Mouse (Mus musculus): ENCODE data around the gene Corin. TPM values are rescaled to one million over a fixed set of nuclear protein-coding genes. Genes with fewer than 3 reads are reported as not detected.

Corin gene
- polyA plus RNA-seq, 1 experiment: 2.3 TPM

GRCm38 (mm10) chr5:72496756-72497155 is 7.5 kb downstream of the Corin start:
- DNase-seq: no peak
- no peaks in the 10 kb centered on the region for H3K4me1 ChIP-seq (ENCODE audit: control insufficient read depth, insufficient read depth, low read length)
- H3K27me3 ChIP-seq (ENCODE audit: control insufficient read depth, insufficient read depth, low read length): no peaks in the 10 kb centered on the region
- TF ChIP-seq CTCF (IDR thresholded peaks at IDR 0.05; ENCODE audit: borderline replicate concordance, insufficient read depth, low read depth, low read length) (no peak), POLR2A (IDR thresholded peaks at IDR 0.05; ENCODE audit: borderline replicate concordance, insufficient read depth, low read length) (no peak)
- H3K27ac ChIP-seq (ENCODE audit: insufficient read depth, low read length): no peak overlapping the region
- 54% methylated on average over 4 of the region's 4 CpGs for WGBS
- H3K4me3 ChIP-seq (replicated peaks; ENCODE audit: insufficient read depth, low read depth, low read length): no peak overlapping the region

GRCm38 (mm10) chr5:72493906-72494305 is 10.4 kb downstream of the Corin start:
- WGBS: 54% methylated on average over 7 of the region's 7 CpGs
- Histone ChIP-seq H3K4me1 (ENCODE audit: control insufficient read depth, insufficient read depth, low read length) (no peaks in the 10 kb centered on the region), H3K4me3 (replicated peaks; ENCODE audit: insufficient read depth, low read depth, low read length) (no peak overlapping the region), H3K27me3 (ENCODE audit: control insufficient read depth, insufficient read depth, low read length) (no peaks in the 10 kb centered on the region), H3K27ac (ENCODE audit: insufficient read depth, low read length) (no peak overlapping the region)
- no peak for DNase-seq
- no peak for TF ChIP-seq CTCF (IDR thresholded peaks at IDR 0.05; ENCODE audit: borderline replicate concordance, insufficient read depth, low read depth, low read length)
- TF ChIP-seq POLR2A (IDR thresholded peaks at IDR 0.05; ENCODE audit: borderline replicate concordance, insufficient read depth, low read length): no peak

DNA sequence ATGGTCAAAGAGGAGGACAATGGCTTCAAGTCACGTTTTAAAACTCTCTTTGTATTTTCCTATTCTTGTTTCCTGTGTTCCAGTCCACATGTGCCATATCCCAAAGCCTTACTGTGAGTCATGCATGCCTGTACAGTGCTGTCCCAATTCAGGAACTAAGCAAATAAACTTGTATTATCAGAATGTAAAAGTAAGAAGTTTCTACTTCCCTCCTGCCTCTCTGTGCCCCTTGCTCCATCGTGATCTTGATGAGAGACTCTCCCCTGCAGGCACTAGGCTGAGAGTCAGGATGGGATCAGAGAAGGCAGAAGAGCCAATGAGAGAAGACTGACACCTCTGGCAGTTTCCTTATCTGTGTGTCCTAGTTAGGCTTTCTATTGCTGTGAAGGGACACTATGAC is 13.0 kb downstream of the Corin start:
- H3K4me1 ChIP-seq (ENCODE audit: control insufficient read depth, insufficient read depth, low read length): no peaks in the 10 kb centered on the region
- H3K27ac ChIP-seq (ENCODE audit: insufficient read depth, low read length): no peak overlapping the region
- no peak overlapping the region for H3K4me3 ChIP-seq (replicated peaks; ENCODE audit: insufficient read depth, low read depth, low read length)
- WGBS: 62% methylated on average over 2 of the region's 2 CpGs
- no peaks in the 10 kb centered on the region for H3K27me3 ChIP-seq (ENCODE audit: control insufficient read depth, insufficient read depth, low read length)
- DNase-seq: no peak
- no peak for TF ChIP-seq POLR2A (IDR thresholded peaks at IDR 0.05; ENCODE audit: borderline replicate concordance, insufficient read depth, low read length)
- TF ChIP-seq CTCF (IDR thresholded peaks at IDR 0.05; ENCODE audit: borderline replicate concordance, insufficient read depth, low read depth, low read length): no peak

DNA sequence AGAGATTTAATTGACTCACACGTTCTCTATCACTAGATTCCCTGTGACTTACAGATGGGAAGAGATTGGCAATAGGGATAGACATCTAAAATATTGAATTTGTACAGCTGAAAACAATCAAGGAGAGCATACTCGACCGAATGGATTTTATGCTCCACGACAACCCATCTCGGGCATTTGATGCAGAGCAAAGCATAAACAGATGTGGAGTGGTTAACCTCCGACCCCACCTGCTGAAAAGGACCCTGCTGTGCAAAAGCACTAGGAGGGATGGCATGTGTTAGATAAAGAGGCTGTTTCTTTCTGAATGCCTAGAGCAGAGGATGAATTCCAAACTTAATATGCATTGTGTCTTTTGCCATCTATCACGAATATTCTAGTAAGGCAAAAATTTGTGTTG is 23.8 kb downstream of the Corin start:
- no peaks in the 10 kb centered on the region for H3K27me3 ChIP-seq (ENCODE audit: control insufficient read depth, insufficient read depth, low read length)
- no peak overlapping the region for H3K27ac ChIP-seq (ENCODE audit: insufficient read depth, low read length)
- 27% methylated on average over 7 of the region's 7 CpGs for WGBS
- DNase-seq: no peak
- H3K4me1 ChIP-seq (ENCODE audit: control insufficient read depth, insufficient read depth, low read length): no peaks in the 10 kb centered on the region
- TF ChIP-seq CTCF (IDR thresholded peaks at IDR 0.05; ENCODE audit: borderline replicate concordance, insufficient read depth, low read depth, low read length): no peak
- no peak for TF ChIP-seq POLR2A (IDR thresholded peaks at IDR 0.05; ENCODE audit: borderline replicate concordance, insufficient read depth, low read length)
- H3K4me3 ChIP-seq (replicated peaks; ENCODE audit: insufficient read depth, low read depth, low read length): no peak overlapping the region

GRCm38 (mm10) chr5:72472317-72473009 is 31.8 kb downstream of the Corin start:
- 71% methylated on average over 12 of the region's 12 CpGs for WGBS
- TF ChIP-seq CTCF (IDR thresholded peaks at IDR 0.05; ENCODE audit: borderline replicate concordance, insufficient read depth, low read depth, low read length) (no peak), POLR2A (IDR thresholded peaks at IDR 0.05; ENCODE audit: borderline replicate concordance, insufficient read depth, low read length) (no peak)

DNA sequence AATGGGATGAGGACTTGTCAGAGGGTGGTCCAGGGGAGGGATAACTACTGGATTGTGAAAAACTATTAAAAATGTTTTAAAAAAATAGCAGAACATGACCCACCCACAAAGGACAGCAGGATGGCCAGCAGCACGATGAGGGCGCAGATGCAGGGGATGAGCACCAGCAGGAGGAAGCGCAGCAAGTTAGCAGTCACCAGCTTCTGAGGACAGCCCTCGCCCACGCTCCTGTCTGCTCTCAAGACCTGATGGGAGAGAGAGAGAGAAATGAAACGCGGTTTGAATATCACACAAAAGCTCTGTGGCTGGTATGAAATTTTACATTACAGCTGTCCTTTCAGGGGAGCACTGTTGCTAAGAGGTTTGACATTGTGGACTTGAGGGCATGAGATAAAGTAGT is 32.5 kb downstream of the Corin start:
- no peaks in the 10 kb centered on the region for H3K27me3 ChIP-seq (ENCODE audit: control insufficient read depth, insufficient read depth, low read length)
- no peak overlapping the region for H3K27ac ChIP-seq (ENCODE audit: insufficient read depth, low read length)
- 63% methylated on average over 7 of the region's 7 CpGs for WGBS
- TF ChIP-seq CTCF (IDR thresholded peaks at IDR 0.05; ENCODE audit: borderline replicate concordance, insufficient read depth, low read depth, low read length): no peak
- no peak for TF ChIP-seq POLR2A (IDR thresholded peaks at IDR 0.05; ENCODE audit: borderline replicate concordance, insufficient read depth, low read length)
- no peak for DNase-seq
- H3K4me3 ChIP-seq (replicated peaks; ENCODE audit: insufficient read depth, low read depth, low read length): no peak overlapping the region
- H3K4me1 ChIP-seq (ENCODE audit: control insufficient read depth, insufficient read depth, low read length): no peaks in the 10 kb centered on the region

More at GRCm38 (mm10) chr5:72472317-72473009, 31.8 kb downstream of the Corin start:
- H3K27me3 ChIP-seq (ENCODE audit: control insufficient read depth, insufficient read depth, low read length): no peaks in the 10 kb centered on the region
- H3K27ac ChIP-seq (ENCODE audit: insufficient read depth, low read length): no peak overlapping the region
- DNase-seq: no peak
- H3K4me3 ChIP-seq (replicated peaks; ENCODE audit: insufficient read depth, low read depth, low read length): no peak overlapping the region
- H3K4me1 ChIP-seq (ENCODE audit: control insufficient read depth, insufficient read depth, low read length): no peaks in the 10 kb centered on the region

- Histone ChIP-seq H3K4me1 (ENCODE audit: control insufficient read depth, insufficient read depth, low read length) (no peaks in the 10 kb centered on the region), H3K4me3 (replicated peaks; ENCODE audit: insufficient read depth, low read depth, low read length) (no peak overlapping the region), H3K27me3 (ENCODE audit: control insufficient read depth, insufficient read depth, low read length) (no peaks in the 10 kb centered on the region), H3K27ac (ENCODE audit: insufficient read depth, low read length) (no peak overlapping the region)
- no peak for DNase-seq
- WGBS: 87% methylated on average over 3 of the region's 3 CpGs
- TF ChIP-seq POLR2A (IDR thresholded peaks at IDR 0.05; ENCODE audit: borderline replicate concordance, insufficient read depth, low read length) (no peak), CTCF (IDR thresholded peaks at IDR 0.05; ENCODE audit: borderline replicate concordance, insufficient read depth, low read depth, low read length) (no peak)
Observed at GRCm38 (mm10) chr5:72464932-72465331, 39.3 kb downstream of the Corin start.

- no peaks in the 10 kb centered on the region for H3K27me3 ChIP-seq (ENCODE audit: control insufficient read depth, insufficient read depth, low read length)
- no peak overlapping the region for H3K27ac ChIP-seq (ENCODE audit: insufficient read depth, low read length)
- H3K4me1 ChIP-seq (ENCODE audit: control insufficient read depth, insufficient read depth, low read length): no peaks in the 10 kb centered on the region
- WGBS: 93% methylated on average over 7 of the region's 7 CpGs
- DNase-seq: no peak
- TF ChIP-seq CTCF (IDR thresholded peaks at IDR 0.05; ENCODE audit: borderline replicate concordance, insufficient read depth, low read depth, low read length) (no peak), POLR2A (IDR thresholded peaks at IDR 0.05; ENCODE audit: borderline replicate concordance, insufficient read depth, low read length) (no peak)
- no peak overlapping the region for H3K4me3 ChIP-seq (replicated peaks; ENCODE audit: insufficient read depth, low read depth, low read length)
Observed at GRCm38 (mm10) chr5:72459374-72460112, 44.7 kb downstream of the Corin start.

Measured in cerebellum, adult 2 months (tissue).